Mouse (Mus musculus): ENCODE data around the gene Xpo4. TPM values are rescaled to one million over a fixed set of nuclear protein-coding genes. Genes with fewer than 3 reads are reported as not detected.

Gene Xpo4
- polyA plus RNA-seq, 1 experiment from 2014 or later: 11.0 TPM

GRCm38 (mm10) chr14:57571155-57572133 is 93.8 kb downstream of the Xpo4 start, which contains the start of gene Eef1akmt1:
TSS of gene Eef1akmt1 (minus strand) at chr14:57571612.
- ATAC-seq (replicated peaks; ENCODE audit: low FRiP score, low read depth) (peak; percentile 99), DNase-seq (ENCODE audit: low spot score) (peak; percentile 98)
- 0 out of 2 replicates have a peak, but pooled peaks cover 5% of the 10 kb centered on the region for H3K4me1 ChIP-seq (replicated peaks; ENCODE audit: insufficient read depth, low read length)
- TF ChIP-seq CTCF (IDR thresholded peaks at IDR 0.05; ENCODE audit: low read depth): no peak
- peak within 1 kb of the TSS; percentile 61 for H3K9ac ChIP-seq (ENCODE audit: low read depth, low read length)
- 0 out of 2 replicates have a peak, but pooled peaks cover under 1% of the 10 kb centered on the region for H3K36me3 ChIP-seq (ENCODE audit: insufficient read depth, low read length)
- peak within 1 kb of the TSS; percentile 61 for H3K4me3 ChIP-seq (replicated peaks; ENCODE audit: low read depth, low read length)
- peak within 1 kb of the TSS; percentile 82 for H3K27ac ChIP-seq
- 9% methylated on average over 35 of the region's 35 CpGs for WGBS
- no peaks in the 10 kb centered on the region for H3K9me3 ChIP-seq (replicated peaks; ENCODE audit: low read length)
- H3K27me3 ChIP-seq (ENCODE audit: insufficient read depth, low read length): no peaks in the 10 kb centered on the region
- H3K4me2 ChIP-seq (ENCODE audit: low read length): peak within 1 kb of the TSS; percentile 58

- Histone ChIP-seq H3K4me3 (replicated peaks; ENCODE audit: low read depth, low read length) (no peak overlapping the region), H3K27me3 (ENCODE audit: insufficient read depth, low read length) (no peaks in the 10 kb centered on the region), H3K4me1 (replicated peaks; ENCODE audit: insufficient read depth, low read length) (0 out of 2 replicates have a peak, but pooled peaks cover 1% of the 10 kb centered on the region), H3K36me3 (ENCODE audit: insufficient read depth, low read length) (no peaks in the 10 kb centered on the region), H3K9ac (ENCODE audit: low read depth, low read length) (no peak overlapping the region), H3K4me2 (ENCODE audit: low read length) (no peak overlapping the region), H3K27ac (no peak overlapping the region), H3K9me3 (replicated peaks; ENCODE audit: low read length) (no peaks in the 10 kb centered on the region)
- no peak for DNase-seq (ENCODE audit: low spot score)
- no peak for ATAC-seq (replicated peaks; ENCODE audit: low FRiP score, low read depth)
- no peak for TF ChIP-seq CTCF (IDR thresholded peaks at IDR 0.05; ENCODE audit: low read depth)
- 93% methylated on average over 6 of the region's 6 CpGs for WGBS
Measured at GRCm38 (mm10) chr14:57565626-57566025, 99.6 kb downstream of the Xpo4 start.

DNA sequence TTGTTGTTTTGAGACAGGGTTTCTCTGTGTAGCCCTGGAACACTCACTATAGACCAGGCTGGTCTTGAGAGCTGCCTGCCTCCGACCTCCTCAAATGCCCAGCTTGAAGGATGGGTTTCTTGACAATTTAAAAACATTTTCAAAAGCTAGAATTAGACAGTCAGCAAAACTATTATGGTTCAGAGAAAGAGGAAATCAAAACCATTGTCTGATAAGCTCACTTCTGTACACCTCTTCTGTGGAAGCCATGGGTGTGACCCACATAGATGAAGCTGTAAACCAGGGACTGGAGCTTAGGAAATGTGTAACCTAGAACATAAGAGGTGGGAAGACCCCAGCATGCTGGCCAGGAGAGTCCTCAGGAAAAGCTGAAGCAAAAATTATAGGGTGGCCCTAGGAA is 108.3 kb downstream of the Xpo4 start:
- no peak overlapping the region for H3K4me2 ChIP-seq (ENCODE audit: low read length)
- WGBS: 94% methylated on average over 1 of the region's 1 CpGs
- no peaks in the 10 kb centered on the region for H3K36me3 ChIP-seq (ENCODE audit: insufficient read depth, low read length)
- H3K27me3 ChIP-seq (ENCODE audit: insufficient read depth, low read length): no peaks in the 10 kb centered on the region
- H3K4me1 ChIP-seq (replicated peaks; ENCODE audit: insufficient read depth, low read length): no peaks in the 10 kb centered on the region
- no peak for ATAC-seq (replicated peaks; ENCODE audit: low FRiP score, low read depth)
- no peaks in the 10 kb centered on the region for H3K9me3 ChIP-seq (replicated peaks; ENCODE audit: low read length)
- DNase-seq (ENCODE audit: low spot score): no peak
- no peak overlapping the region for H3K9ac ChIP-seq (ENCODE audit: low read depth, low read length)
- H3K4me3 ChIP-seq (replicated peaks; ENCODE audit: low read depth, low read length): no peak overlapping the region
- H3K27ac ChIP-seq: no peak overlapping the region
- TF ChIP-seq CTCF (IDR thresholded peaks at IDR 0.05; ENCODE audit: low read depth): no peak

DNA sequence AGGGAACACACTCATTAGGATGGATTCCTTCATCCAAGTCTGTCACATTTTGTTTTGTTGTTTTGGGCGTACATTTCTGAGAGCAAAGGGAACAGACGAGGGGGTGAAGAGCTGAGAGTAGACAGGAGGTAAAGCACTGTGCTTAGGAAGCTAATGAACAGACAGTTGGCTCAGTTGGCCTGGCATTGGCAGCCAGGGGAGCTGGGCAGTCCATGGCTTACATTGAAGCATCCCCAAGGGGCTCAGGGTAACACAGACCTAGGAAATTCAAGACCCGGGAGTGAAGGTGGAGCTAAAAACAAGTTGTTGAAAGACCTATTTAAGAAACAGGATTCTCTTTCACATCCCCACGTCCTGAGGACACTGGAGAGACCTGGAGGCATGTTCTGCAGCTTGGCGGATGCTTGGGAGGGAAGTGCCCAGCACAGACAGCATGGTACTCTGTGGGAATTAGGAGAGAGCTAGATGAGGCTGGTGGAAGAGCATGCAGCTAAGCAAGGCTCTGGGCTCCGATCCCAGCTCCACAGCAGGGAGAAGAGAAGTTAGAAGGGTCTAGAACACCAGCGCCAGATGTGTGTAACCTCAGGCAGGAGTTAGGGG is 109.7 kb downstream of the Xpo4 start:
- no peaks in the 10 kb centered on the region for H3K9me3 ChIP-seq (replicated peaks; ENCODE audit: low read length)
- H3K4me2 ChIP-seq (ENCODE audit: low read length): no peak overlapping the region
- no peak for DNase-seq (ENCODE audit: low spot score)
- no peaks in the 10 kb centered on the region for H3K36me3 ChIP-seq (ENCODE audit: insufficient read depth, low read length)
- H3K4me3 ChIP-seq (replicated peaks; ENCODE audit: low read depth, low read length): no peak overlapping the region
- H3K27me3 ChIP-seq (ENCODE audit: insufficient read depth, low read length): no peaks in the 10 kb centered on the region
- WGBS: 85% methylated on average over 7 of the region's 7 CpGs
- TF ChIP-seq CTCF (IDR thresholded peaks at IDR 0.05; ENCODE audit: low read depth): no peak
- H3K4me1 ChIP-seq (replicated peaks; ENCODE audit: insufficient read depth, low read length): no peaks in the 10 kb centered on the region
- ATAC-seq (replicated peaks; ENCODE audit: low FRiP score, low read depth): no peak
- no peak overlapping the region for H3K27ac ChIP-seq
- no peak overlapping the region for H3K9ac ChIP-seq (ENCODE audit: low read depth, low read length)

DNA sequence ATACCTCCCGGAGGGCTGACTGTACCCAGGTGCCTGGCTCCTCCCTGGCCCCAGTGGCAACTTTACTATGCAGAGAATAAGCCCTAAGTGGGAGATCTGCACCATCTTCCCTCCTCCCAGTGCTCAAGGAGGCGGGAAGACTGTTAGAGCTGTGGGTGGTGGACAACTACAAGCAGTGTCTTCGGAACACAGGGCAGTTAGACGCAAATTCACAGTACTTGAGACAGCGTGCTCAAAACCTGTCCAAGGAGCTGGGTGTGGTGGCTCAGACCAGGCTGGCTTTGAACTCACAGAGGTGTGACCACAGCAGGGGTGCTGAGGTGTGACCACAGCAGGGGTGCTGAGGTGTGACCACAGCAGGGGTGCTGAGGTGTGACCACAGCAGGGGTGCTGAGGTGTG is 110.8 kb downstream of the Xpo4 start:
- no peak overlapping the region for H3K27ac ChIP-seq
- WGBS: 85% methylated on average over 5 of the region's 5 CpGs
- H3K36me3 ChIP-seq (ENCODE audit: insufficient read depth, low read length): 0 out of 2 replicates have a peak, but pooled peaks cover 3% of the 10 kb centered on the region
- DNase-seq (ENCODE audit: low spot score): no peak
- H3K9me3 ChIP-seq (replicated peaks; ENCODE audit: low read length): no peaks in the 10 kb centered on the region
- H3K27me3 ChIP-seq (ENCODE audit: insufficient read depth, low read length): no peaks in the 10 kb centered on the region
- TF ChIP-seq CTCF (IDR thresholded peaks at IDR 0.05; ENCODE audit: low read depth): no peak
- H3K9ac ChIP-seq (ENCODE audit: low read depth, low read length): no peak overlapping the region
- no peak for ATAC-seq (replicated peaks; ENCODE audit: low FRiP score, low read depth)
- no peaks in the 10 kb centered on the region for H3K4me1 ChIP-seq (replicated peaks; ENCODE audit: insufficient read depth, low read length)
- H3K4me2 ChIP-seq (ENCODE audit: low read length): no peak overlapping the region
- no peak overlapping the region for H3K4me3 ChIP-seq (replicated peaks; ENCODE audit: low read depth, low read length)

GRCm38 (mm10) chr14:57552945-57553344 is 112.3 kb downstream of the Xpo4 start:
- no peak overlapping the region for H3K4me2 ChIP-seq (ENCODE audit: low read length)
- no peaks in the 10 kb centered on the region for H3K27me3 ChIP-seq (ENCODE audit: insufficient read depth, low read length)
- no peak overlapping the region for H3K9ac ChIP-seq (ENCODE audit: low read depth, low read length)
- H3K27ac ChIP-seq: no peak overlapping the region
- H3K36me3 ChIP-seq (ENCODE audit: insufficient read depth, low read length): 0 out of 2 replicates have a peak, but pooled peaks cover 6% of the 10 kb centered on the region
- no peaks in the 10 kb centered on the region for H3K4me1 ChIP-seq (replicated peaks; ENCODE audit: insufficient read depth, low read length)
- TF ChIP-seq CTCF (IDR thresholded peaks at IDR 0.05; ENCODE audit: low read depth): no peak
- no peak for ATAC-seq (replicated peaks; ENCODE audit: low FRiP score, low read depth)
- H3K9me3 ChIP-seq (replicated peaks; ENCODE audit: low read length): no peaks in the 10 kb centered on the region
- H3K4me3 ChIP-seq (replicated peaks; ENCODE audit: low read depth, low read length): no peak overlapping the region
- DNase-seq (ENCODE audit: low spot score): no peak

Measured in kidney, postnatal 0 days (tissue).